Mouse (Mus musculus): ENCODE results near the gene 9330161L09Rik. TPM values are rescaled to one million over a fixed set of nuclear protein-coding genes. Genes with fewer than 3 reads are reported as not detected.

The 9330161L09Rik gene
- total and polyA plus RNA-seq, 3 experiments = 1.8 to 2.1 TPM; not detected in 1

DNA sequence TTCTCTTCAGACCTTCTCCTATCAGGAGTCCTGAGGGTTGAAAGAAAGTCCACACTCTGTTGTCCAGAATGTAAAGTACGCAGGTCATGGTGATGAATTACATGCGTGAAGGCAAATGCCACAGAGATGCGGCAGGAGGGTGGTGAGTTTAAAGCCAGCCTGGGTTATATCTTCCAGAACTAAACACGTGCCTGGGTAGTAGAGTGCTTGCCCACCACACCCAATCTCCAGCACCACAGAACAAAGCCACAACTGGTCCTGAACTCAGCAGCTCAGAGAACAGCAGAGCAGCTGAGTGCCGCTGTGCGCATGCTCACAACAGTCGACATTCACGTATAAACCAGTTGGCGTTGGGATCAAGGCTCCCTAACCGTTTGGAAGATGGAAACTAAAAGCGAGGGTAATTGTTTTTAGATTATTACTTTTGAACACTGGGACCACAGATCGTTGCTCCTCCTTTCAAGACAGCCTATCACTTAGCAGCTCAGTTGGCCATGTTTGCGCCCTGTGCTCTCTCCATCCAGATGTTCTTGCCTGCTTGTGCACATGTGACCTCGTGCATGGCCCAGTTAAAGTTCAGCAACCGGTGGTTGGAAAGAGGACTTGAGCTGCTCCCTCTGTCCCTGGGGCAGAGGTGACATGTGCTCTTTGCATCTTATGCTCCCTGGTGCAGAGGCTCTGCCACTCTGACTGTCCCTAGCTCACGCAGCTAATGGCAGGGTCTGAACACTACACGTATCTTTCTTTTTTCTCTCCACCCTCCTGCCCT lies 45.9 kb downstream of the 9330161L09Rik start:
- H3K9ac ChIP-seq (ENCODE audit: control insufficient read depth, low read depth, low read length, poor library complexity, severe bottlenecking) = no peak overlapping the region

DNA sequence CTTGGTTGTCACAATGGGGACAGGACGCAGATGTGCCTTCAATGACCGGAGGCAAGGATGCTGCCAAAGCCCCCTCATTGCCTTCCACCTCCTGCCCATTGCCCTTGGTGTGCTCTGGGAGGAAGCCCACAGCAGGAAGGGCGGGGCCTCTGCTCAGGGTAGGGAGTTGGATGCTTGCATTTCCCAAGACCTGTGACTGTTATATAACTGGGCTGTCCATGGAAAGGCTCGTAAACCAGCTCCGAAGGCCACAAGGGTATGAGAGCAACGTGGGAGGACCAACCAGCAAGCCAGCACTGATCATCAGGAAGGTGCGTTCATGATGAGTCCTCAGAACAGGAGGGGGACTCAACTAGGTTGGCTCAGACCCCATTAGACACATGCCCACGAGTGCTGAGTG lies 46.8 kb downstream of the 9330161L09Rik start:
- TF ChIP-seq MAFK (IDR thresholded peaks at IDR 0.05; ENCODE audit: borderline replicate concordance, low read depth, low read length) = no peak
- no peak overlapping the region for H3K9ac ChIP-seq (ENCODE audit: control insufficient read depth, low read depth, low read length, poor library complexity, severe bottlenecking)
- H3K79me2 ChIP-seq (ENCODE audit: control insufficient read depth, insufficient read depth, low read length, poor library complexity) = no peaks in the 10 kb centered on the region
- peaks cover 0 to 9% of the 10 kb centered on the region in 2 experiments for H3K27me3 ChIP-seq (ENCODE audit: control insufficient read depth in 1 of 2, insufficient read depth in 2 of 2, low read length in 2 of 2)
- no peak overlapping the region for H3K27ac ChIP-seq (ENCODE audit: control insufficient read depth, low read depth, low read length)
- DNase-seq (ENCODE audit: low read depth, low spot score) = no peak
- no peaks in the 10 kb centered on the region for H3K9me3 ChIP-seq (replicated peaks; ENCODE audit: insufficient read depth, low read length)
- H3K4me3 ChIP-seq (ENCODE audit: control insufficient read depth in 1 of 2, insufficient read depth in 1 of 2, low read depth in 2 of 2, low read length in 2 of 2) = no peak overlapping the region
- no peaks in the 10 kb centered on the region for H3K36me3 ChIP-seq (ENCODE audit: control insufficient read depth in 1 of 2, insufficient read depth in 2 of 2, low read length in 2 of 2)
- H3K4me1 ChIP-seq (ENCODE audit: control insufficient read depth in 1 of 2, insufficient read depth in 2 of 2, low read length in 2 of 2) = no peaks in the 10 kb centered on the region; a peak in 1 of 4 replicates

More for the DNA sequence above, 45.9 kb downstream of the 9330161L09Rik start:
- DNase-seq (ENCODE audit: low read depth, low spot score) = no peak
- no peaks in the 10 kb centered on the region for H3K79me2 ChIP-seq (ENCODE audit: control insufficient read depth, insufficient read depth, low read length, poor library complexity)
- no peaks in the 10 kb centered on the region for H3K9me3 ChIP-seq (replicated peaks; ENCODE audit: insufficient read depth, low read length)
- H3K4me3 ChIP-seq (ENCODE audit: control insufficient read depth in 1 of 2, insufficient read depth in 1 of 2, low read depth in 2 of 2, low read length in 2 of 2) = no peak overlapping the region
- TF ChIP-seq CTCF (IDR thresholded peaks at IDR 0.05 in 2 of 3, conservative IDR thresholded peaks at IDR 0.05 in 1 of 3; ENCODE audit: control insufficient read depth in 1 of 3, insufficient read depth in 1 of 3, low read depth in 2 of 3, low read length in 3 of 3, poor library complexity in 1 of 3, severe bottlenecking in 1 of 3) (no peak), ZC3H11A (IDR thresholded peaks at IDR 0.05; ENCODE audit: low read depth, low read length) (no peak), UBTF (IDR thresholded peaks at IDR 0.05; ENCODE audit: borderline replicate concordance, insufficient read depth, low read depth, low read length) (no peak), E2F4 (IDR thresholded peaks at IDR 0.05; ENCODE audit: borderline replicate concordance, low read depth, low read length) (no peak), KAT2A (conservative IDR thresholded peaks at IDR 0.05; ENCODE audit: low read depth, low read length) (no peak), ELF1 (IDR thresholded peaks at IDR 0.05; ENCODE audit: low read depth, low read length) (no peak), MAZ (IDR thresholded peaks at IDR 0.05; ENCODE audit: low read depth, low read length) (no peak), ZKSCAN1 (IDR thresholded peaks at IDR 0.05; ENCODE audit: low read depth, low read length) (no peak)
- H3K27ac ChIP-seq (ENCODE audit: control insufficient read depth, low read depth, low read length) = no peak overlapping the region
- H3K4me1 ChIP-seq (ENCODE audit: control insufficient read depth in 1 of 2, insufficient read depth in 2 of 2, low read length in 2 of 2) = no peaks in the 10 kb centered on the region; a peak in 1 of 4 replicates
- H3K27me3 ChIP-seq (ENCODE audit: control insufficient read depth in 1 of 2, insufficient read depth in 2 of 2, low read length in 2 of 2) = peaks cover 0 to 8% of the 10 kb centered on the region in 2 experiments; a peak in 2 of 4 replicates
- no peaks in the 10 kb centered on the region for H3K36me3 ChIP-seq (ENCODE audit: control insufficient read depth in 1 of 2, insufficient read depth in 2 of 2, low read length in 2 of 2)

DNA sequence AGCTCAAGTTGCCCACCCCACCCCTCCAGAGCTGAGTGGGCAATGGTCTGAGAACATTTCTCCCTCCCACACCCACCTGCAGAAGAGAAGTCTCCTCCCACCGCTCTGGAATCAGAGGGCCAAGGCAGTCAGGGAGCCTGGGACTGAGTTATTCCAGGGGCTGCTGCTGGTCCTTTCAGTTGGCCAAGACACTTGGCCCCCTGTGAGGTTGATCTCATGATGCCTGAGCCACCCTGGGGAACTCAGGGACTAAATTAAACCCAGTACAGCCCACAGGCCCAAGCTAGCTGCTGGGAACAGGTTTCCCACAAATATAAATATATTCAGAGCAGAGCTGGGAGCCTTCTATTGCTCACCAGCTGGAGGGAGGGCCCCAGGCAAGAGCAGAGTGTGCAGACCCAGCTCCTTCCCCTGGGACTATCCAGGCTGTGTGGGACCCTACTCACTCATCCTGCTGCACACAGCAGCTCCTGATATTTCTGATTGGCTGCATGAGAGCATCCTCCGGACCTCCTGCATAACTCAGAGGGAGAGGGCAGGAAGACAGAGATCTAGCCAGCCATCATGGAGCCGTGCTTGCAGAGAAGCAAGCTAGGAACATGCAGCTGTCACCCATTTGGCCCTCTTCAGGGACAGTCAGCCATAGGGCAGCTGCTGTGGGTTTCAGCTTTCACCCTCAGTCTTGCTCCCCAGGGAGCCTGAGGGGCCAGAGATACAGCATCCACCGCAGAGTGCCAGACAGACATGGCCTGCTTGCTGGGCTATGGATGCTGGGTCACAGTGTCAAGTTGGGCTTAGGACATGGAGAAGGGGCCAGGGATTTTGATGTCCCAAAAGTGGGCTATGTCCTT lies 48.4 kb downstream of the 9330161L09Rik start:
- DNase-seq (ENCODE audit: low read depth, low spot score) = no peak
- no peak overlapping the region for H3K27ac ChIP-seq (ENCODE audit: control insufficient read depth, low read depth, low read length)
- peaks cover 0 to 13% of the 10 kb centered on the region in 2 experiments for H3K27me3 ChIP-seq (ENCODE audit: control insufficient read depth in 1 of 2, insufficient read depth in 2 of 2, low read length in 2 of 2)
- TF ChIP-seq NRF1 (IDR thresholded peaks at IDR 0.05; ENCODE audit: insufficient read depth, low read depth, low read length, poor library complexity, severe bottlenecking) = no peak
- TF ChIP-seq UBTF (IDR thresholded peaks at IDR 0.05; ENCODE audit: borderline replicate concordance, insufficient read depth, low read depth, low read length) = no peak
- TF ChIP-seq GATA1 (IDR thresholded peaks at IDR 0.05; ENCODE audit: low read depth, low read length) = no peak
- no peak for TF ChIP-seq MAX (IDR thresholded peaks at IDR 0.05; ENCODE audit: low read length)
- TF ChIP-seq MYB (IDR thresholded peaks at IDR 0.05; ENCODE audit: low read depth, low read length) = no peak
- no peak for TF ChIP-seq ELF1 (IDR thresholded peaks at IDR 0.05; ENCODE audit: low read depth, low read length)
- no peak for TF ChIP-seq ZC3H11A (IDR thresholded peaks at IDR 0.05; ENCODE audit: low read depth, low read length)
- no peak for TF ChIP-seq POLR2AphosphoS2 (IDR thresholded peaks at IDR 0.05; ENCODE audit: low read length)
- no peak for TF ChIP-seq ZMIZ1 (IDR thresholded peaks at IDR 0.05; ENCODE audit: low read depth, low read length)
- TF ChIP-seq SIN3A (IDR thresholded peaks at IDR 0.05; ENCODE audit: low read length) = no peak
- TF ChIP-seq ZKSCAN1 (IDR thresholded peaks at IDR 0.05; ENCODE audit: low read depth, low read length) = no peak
- no peak for TF ChIP-seq NELFE (IDR thresholded peaks at IDR 0.05; ENCODE audit: low read depth, low read length)
- no peak for TF ChIP-seq BHLHE40 (IDR thresholded peaks at IDR 0.05; ENCODE audit: borderline replicate concordance, low read depth, low read length)
- TF ChIP-seq EP300 (IDR thresholded peaks at IDR 0.05; ENCODE audit: low read depth in 1 of 2, low read length in 2 of 2) = no peak
- no peak for TF ChIP-seq POLR2A (IDR thresholded peaks at IDR 0.05; ENCODE audit: control insufficient read depth in 1 of 2, insufficient read depth in 1 of 2, low read depth in 1 of 2, low read length in 2 of 2, poor library complexity in 1 of 2)
- TF ChIP-seq MYC (IDR thresholded peaks at IDR 0.05; ENCODE audit: low read depth, low read length) = no peak
- no peak for TF ChIP-seq JUND (IDR thresholded peaks at IDR 0.05; ENCODE audit: low read depth, low read length)

More for the DNA sequence above, 48.4 kb downstream of the 9330161L09Rik start:
- Histone ChIP-seq H3K4me1 (ENCODE audit: control insufficient read depth in 1 of 2, insufficient read depth in 2 of 2, low read length in 2 of 2) (no peaks in the 10 kb centered on the region; a peak in 1 of 4 replicates), H3K4me3 (ENCODE audit: control insufficient read depth in 1 of 2, insufficient read depth in 1 of 2, low read depth in 2 of 2, low read length in 2 of 2) (no peak overlapping the region), H3K79me2 (ENCODE audit: control insufficient read depth, insufficient read depth, low read length, poor library complexity) (no peaks in the 10 kb centered on the region), H3K9ac (ENCODE audit: control insufficient read depth, low read depth, low read length, poor library complexity, severe bottlenecking) (no peak overlapping the region), H3K36me3 (ENCODE audit: control insufficient read depth in 1 of 2, insufficient read depth in 2 of 2, low read length in 2 of 2) (no peaks in the 10 kb centered on the region), H3K9me3 (replicated peaks; ENCODE audit: insufficient read depth, low read length) (no peaks in the 10 kb centered on the region)
